Comparison of ENCODE assay signal across 11 mouse cellular contexts in the genomic region with DNA sequence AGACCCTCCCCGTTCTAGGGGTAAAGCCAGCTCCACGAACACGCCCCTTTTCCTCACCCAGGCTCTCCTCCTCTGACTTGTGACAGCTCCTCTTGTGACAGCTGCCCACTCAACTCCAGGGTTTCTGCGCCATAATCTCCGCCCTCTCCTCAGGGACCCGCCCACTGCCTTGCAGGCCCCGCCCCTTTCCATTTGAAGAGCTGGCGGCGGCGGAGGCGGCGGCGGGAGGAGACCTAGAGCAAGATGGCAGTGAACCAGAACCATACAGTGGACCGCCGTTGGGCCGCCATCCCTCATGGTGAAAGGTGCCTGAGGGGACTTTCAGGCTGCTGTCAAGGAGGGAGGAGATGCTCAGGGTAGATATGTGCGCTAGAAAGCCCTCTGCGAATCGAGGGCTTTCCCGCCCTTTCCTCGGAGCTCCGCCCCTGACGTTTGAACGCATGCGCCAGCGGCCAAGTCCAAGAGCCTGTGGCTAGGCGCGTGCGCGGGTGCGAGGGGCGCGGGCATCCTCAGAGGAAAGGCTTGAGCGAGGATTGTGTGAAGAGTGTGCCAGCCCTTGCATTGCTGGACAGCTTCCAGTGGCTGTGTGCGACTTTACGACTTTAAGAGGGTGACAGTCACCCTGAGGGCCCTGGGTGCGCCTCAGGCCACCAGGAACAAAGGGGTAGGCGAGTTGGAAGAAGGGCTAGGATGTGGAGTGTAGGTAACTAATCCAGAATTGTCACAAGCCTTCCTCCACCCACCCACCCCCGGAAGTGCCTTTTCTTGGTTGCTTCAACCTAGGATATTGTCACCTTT. TPM values are rescaled to one million over a fixed set of nuclear protein-coding genes. Genes with fewer than 3 reads are reported as not detected.
DNase-seq lines count a peak whose midpoint lies in the region; ATAC-seq and TF ChIP-seq lines count a peak whose summit lies in the region.
"Had no signal": no experiment of that assay in that cellular context is flagged by ENCODE, and none has a peak within 500 bp of the region (broad histone marks: within the 10 kb centered on the region; RNA-seq: fewer than 3 reads in every experiment).

Gene Wbp2nl (plus strand): TSS at position 191 of the 798 bp plus-strand sequence.

- no peak within 1 kb of the TSS for H3K9ac ChIP-seq in heart, embryonic 16.5 days (ENCODE audit: low read length)
- H3K9ac ChIP-seq in ES-Bruce4 (ENCODE audit: low read depth, poor library complexity, severe bottlenecking), result no peak within 1 kb of the TSS; the same call in 1 of the 2 replicates
- no peak within 1 kb of the TSS for H3K9ac ChIP-seq in liver, postnatal 0 days (replicated peaks)
- no peak within 1 kb of the TSS for H3K9ac ChIP-seq in forebrain, embryonic 14.5 days (ENCODE audit: low read length)

- no peak for TF ChIP-seq CTCF in ES-Bruce4 (IDR thresholded peaks at IDR 0.05; ENCODE audit: low read depth, low read length)
- no peak for TF ChIP-seq CTCF in liver, postnatal 0 days (IDR thresholded peaks at IDR 0.05; ENCODE audit: low read depth)

- no peaks in the 10 kb centered on the region for H3K4me1 ChIP-seq in heart, embryonic 16.5 days (ENCODE audit: control insufficient read depth, insufficient read depth, low read length)
- peaks cover 2% of the 10 kb centered on the region for H3K4me1 ChIP-seq in ES-Bruce4 (ENCODE audit: control insufficient read depth, insufficient read depth, low read length)
- H3K4me1 ChIP-seq in liver, postnatal 0 days (ENCODE audit: insufficient read depth), result no peaks in the 10 kb centered on the region
- no peaks in the 10 kb centered on the region for H3K4me1 ChIP-seq in forebrain, embryonic 14.5 days (ENCODE audit: control insufficient read depth, insufficient read depth, low read length)

- H3K4me3 ChIP-seq in heart, embryonic 16.5 days (ENCODE audit: low read length), result no peak within 1 kb of the TSS
- H3K4me3 ChIP-seq in ES-Bruce4 (ENCODE audit: low read depth, low read length), result peak within 1 kb of the TSS; percentile 75
- H3K4me3 ChIP-seq in liver, postnatal 0 days (ENCODE audit: low read depth, low read length), result no peak within 1 kb of the TSS
- H3K4me3 ChIP-seq in forebrain, embryonic 14.5 days (ENCODE audit: low read depth, low read length), result no peak within 1 kb of the TSS
- H3K4me3 ChIP-seq: megakaryocyte, embryonic 14.5 days had no signal

- TF ChIP-seq POLR2A in ES-Bruce4 (IDR thresholded peaks at IDR 0.05; ENCODE audit: insufficient read depth, low read length), result no peak

- ATAC-seq in heart, embryonic 16.5 days (replicated peaks; ENCODE audit: extremely low read depth, insufficient read depth, low FRiP score), result no peak
- peak; percentile 55; the same call in 1 of the 2 replicates for ATAC-seq in erythroblast, adult 5-6 weeks (replicated peaks; ENCODE audit: low FRiP score, poor library complexity, severe bottlenecking)
- no peak for ATAC-seq in liver, postnatal 0 days
- ATAC-seq in forebrain, embryonic 14.5 days, result no peak

- TF ChIP-seq EP300 in ES-Bruce4 (IDR thresholded peaks at IDR 0.05; ENCODE audit: insufficient read depth, low read depth, low read length), result no peak
- TF ChIP-seq EP300 in liver, postnatal 0 days (IDR thresholded peaks at IDR 0.05; ENCODE audit: low read depth), result no peak

- H3K4me2 ChIP-seq in heart, embryonic 16.5 days (ENCODE audit: low read depth, low read length), result peak within 1 kb of the TSS; percentile 31; the same call in 1 of the 2 replicates
- no peak within 1 kb of the TSS for H3K4me2 ChIP-seq in liver, postnatal 0 days (ENCODE audit: low read depth, low read length)
- H3K4me2 ChIP-seq in forebrain, embryonic 14.5 days (ENCODE audit: low read length), result no peak within 1 kb of the TSS

- DNase-seq in heart, postnatal 36 days, result no peak
- DNase-seq in liver, postnatal 0 days, result peak; percentile 39
- DNase-seq in embryo, embryonic 9.5 days (ENCODE audit: extremely low spot score), result no peak
- DNase-seq in embryo, embryonic 10.5 days (ENCODE audit: low spot score), result no peak
- DNase-seq in forebrain, embryonic 14.5 days (ENCODE audit: low spot score), result no peak
- DNase-seq: right cerebral cortex, postnatal 14 days had no signal

- intact Hi-C loops in heart, postnatal 36 days (cut with DNase I), result no loop called here

- H3K27me3 ChIP-seq in heart, embryonic 16.5 days (ENCODE audit: control insufficient read depth, insufficient read depth, low read length), result no peaks in the 10 kb centered on the region
- H3K27me3 ChIP-seq in ES-Bruce4 (ENCODE audit: control insufficient read depth, insufficient read depth, low read length, poor library complexity, severe bottlenecking), result no peaks in the 10 kb centered on the region
- H3K27me3 ChIP-seq in liver, postnatal 0 days (ENCODE audit: insufficient read depth, low read length), result no peaks in the 10 kb centered on the region
- H3K27me3 ChIP-seq in forebrain, embryonic 14.5 days (replicated peaks; ENCODE audit: control insufficient read depth, insufficient read depth, low read length), result no peaks in the 10 kb centered on the region

- 43% methylated on average over 39 of the region's 39 CpGs for WGBS in heart, embryonic 16.5 days
- WGBS in liver, postnatal 0 days (ENCODE audit: insufficient replicate concordance), result 63% methylated on average over 39 of the region's 39 CpGs
- 68% methylated on average over 39 of the region's 39 CpGs for WGBS in forebrain, embryonic 14.5 days

- no peaks in the 10 kb centered on the region for H3K36me3 ChIP-seq in heart, embryonic 16.5 days (ENCODE audit: control insufficient read depth, insufficient read depth)
- H3K36me3 ChIP-seq in ES-Bruce4 (ENCODE audit: control insufficient read depth, insufficient read depth, low read length, poor library complexity, severe bottlenecking), result no peaks in the 10 kb centered on the region
- no peaks in the 10 kb centered on the region for H3K36me3 ChIP-seq in liver, postnatal 0 days (replicated peaks; ENCODE audit: insufficient read depth, low read length)
- H3K36me3 ChIP-seq in forebrain, embryonic 14.5 days (ENCODE audit: control insufficient read depth, insufficient read depth, low read length), result no peaks in the 10 kb centered on the region

- no peaks in the 10 kb centered on the region for H3K9me3 ChIP-seq in heart, embryonic 16.5 days (replicated peaks; ENCODE audit: control insufficient read depth, low read length)
- no peaks in the 10 kb centered on the region for H3K9me3 ChIP-seq in ES-Bruce4 (replicated peaks; ENCODE audit: control insufficient read depth, insufficient read depth, low read length, poor library complexity, severe bottlenecking)
- no peaks in the 10 kb centered on the region for H3K9me3 ChIP-seq in liver, postnatal 0 days (ENCODE audit: low read length)
- no peaks in the 10 kb centered on the region for H3K9me3 ChIP-seq in forebrain, embryonic 14.5 days (replicated peaks; ENCODE audit: control insufficient read depth, low read length)

- no peak within 1 kb of the TSS for H3K27ac ChIP-seq in heart, embryonic 16.5 days (ENCODE audit: low read length)
- no peak within 1 kb of the TSS for H3K27ac ChIP-seq in ES-Bruce4 (ENCODE audit: insufficient read depth, low read length)
- H3K27ac ChIP-seq in liver, postnatal 0 days (ENCODE audit: low read depth), result no peak within 1 kb of the TSS
- H3K27ac ChIP-seq in forebrain, embryonic 14.5 days (ENCODE audit: low read depth, low read length), result no peak within 1 kb of the TSS

RNA-seq across cellular contexts. Expression of gene Wbp2nl, which starts in this region (rescaled TPM):
- polyA plus RNA-seq in heart, embryonic 16.5 days (2015; fragmentation: Nextera tagmentation; extraction: Ambion mirVana), result 0.17 and 0.22 TPM in 2 replicates
- not detected for total RNA-seq in heart, postnatal 36 days (2021)
- polyA plus RNA-seq in ES-Bruce4 (2011; ENCODE audit: insufficient read depth, insufficient read length, low read depth, missing spikeins), result 0.70 and 1.1 TPM in 2 replicates
- total RNA-seq in erythroblast, adult 5-6 weeks (2015; ENCODE audit: low replicate concordance), result not detected in 2 replicates
- not detected in 2 replicates for total RNA-seq in erythroblast, adult 5-6 weeks (2017; ENCODE audit: low replicate concordance)
- polyA plus RNA-seq in liver, postnatal 0 days (2015; fragmentation: Nextera tagmentation; extraction: Ambion mirVana), result 0.07 and 0.09 TPM in 2 replicates
- polyA plus RNA-seq in forebrain, embryonic 14.5 days (2014; fragmentation: Nextera tagmentation; extraction: Ambion mirVana), result not detected in 2 replicates
- total RNA-seq: hematopoietic stem cell, adult 5-6 weeks had no signal

Comparison
In these comparisons a context has a peak if more than half of its experiments do, and no peak if none do; other contexts are left out.
1. Peak in ATAC-seq in erythroblast, adult 5-6 weeks; RNA of the gene not detected or under 1 TPM.
2. Peak in DNase-seq in liver, postnatal 0 days; RNA of the gene not detected or under 1 TPM.